Mouse (Mus musculus) cortical plate, adult 2 months (tissue): Measurements from ENCODE around the gene Plekha4.

ENCODE experiments used
- CTCF ChIP-seq: fragments of 200-500 bp; IDR thresholded peaks from 2 replicates; pipeline ENCODE4 v1.5.1; 2011; ENCODE audit warnings: mild to moderate bottlenecking, control low read depth, low read length; ENCODE audit not compliant: insufficient read depth; ENCODE audit errors: extremely low read depth
- POLR2A ChIP-seq: fragments of 200-500 bp; IDR thresholded peaks from 2 replicates; pipeline ENCODE4 v1.6.1; 2011; ENCODE audit warnings: mild to moderate bottlenecking, low read length, control low read depth; ENCODE audit not compliant: insufficient read depth; ENCODE audit errors: extremely low read depth

- no peak for TF ChIP-seq POLR2A
- no peak for TF ChIP-seq CTCF
Measured at GRCm38 (mm10) chr7:45482166-45482565, 44.0 kb upstream of the Plekha4 start.
